Mouse (Mus musculus) C2C12 (cell line): ENCODE data around the gene Rnf181.

ENCODE experiments used
- CEBPB ChIP-seq: IDR thresholded peaks from one replicate; pipeline ENCODE4 v1.6.1; 2011; ENCODE audit warnings: low read depth, mild to moderate bottlenecking, control low read depth, moderate library complexity
- CTCF ChIP-seq: IDR thresholded peaks from one replicate; pipeline ENCODE4 v1.5.1; 2011; ENCODE audit not compliant: control insufficient read depth, insufficient read depth, insufficient read length
- FOSL1 ChIP-seq: IDR thresholded peaks from one replicate; pipeline ENCODE4 v1.8.0; 2011; ENCODE audit warnings: mild to moderate bottlenecking, low read length; ENCODE audit not compliant: poor library complexity, insufficient read depth, severe bottlenecking
- MAX ChIP-seq: IDR thresholded peaks from one replicate; pipeline ENCODE4 v1.6.1; 2011; ENCODE audit warnings: mild to moderate bottlenecking, control low read depth
- MYOD1 ChIP-seq: IDR thresholded peaks from one replicate; pipeline ENCODE4 v1.6.1; 2011; ENCODE audit warnings: low read depth; ENCODE audit not compliant: control insufficient read depth, insufficient read length
- MYOG ChIP-seq: IDR thresholded peaks from one replicate; pipeline ENCODE4 v1.6.1; 2011; ENCODE audit not compliant: control insufficient read depth, insufficient read length; ENCODE audit errors: extremely low read depth
- USF1 ChIP-seq: IDR thresholded peaks from one replicate; pipeline ENCODE4 v1.6.1; 2011; ENCODE audit warnings: low read depth, mild to moderate bottlenecking, control low read depth, moderate library complexity

GRCm38 (mm10) chr6:72350214-72350613 lies 16.5 kb downstream of the Rnf181 start:
- no peak for TF ChIP-seq CTCF
- TF ChIP-seq MYOD1 = no peak
- TF ChIP-seq MAX = no peak
- no peak for TF ChIP-seq USF1
- no peak for TF ChIP-seq MYOG
- no peak for TF ChIP-seq FOSL1
- no peak for TF ChIP-seq CEBPB
